Mouse (Mus musculus) Patski (cell line): ENCODE results near the gene Plg. TPM values are rescaled to one million over a fixed set of nuclear protein-coding genes. Genes with fewer than 3 reads are reported as not detected.

ENCODE experiments used
- ATAC-seq: fragments of 100-300 bp; one replicate; pipeline ENCODE4 v1.8.0; 2021
- CTCF ChIA-PET: fragments of 350-600 bp; sonication (Branson Sonifier 250); formaldehyde crosslinking; loops from one replicate; lab custom pipeline; 2022; ENCODE audit warnings: inconsistent platforms; lab: Charles Lee
- POLR2A ChIA-PET: fragments of 350-600 bp; sonication (Branson Sonifier 250); formaldehyde crosslinking; loops from one replicate; lab custom pipeline; 2022; ENCODE audit warnings: antibody characterized with exemption, inconsistent platforms; lab: Charles Lee
- DNase-seq: peaks from one replicate; pipeline ENCODE4 v3.0.0-alpha.2; 2011; ENCODE audit warnings: low read depth, low spot score
- H3K27me3 ChIP-seq: fragments of 371-371 bp; one replicate; pipeline ENCODE4 v1.5.1; 2021
- CTCF ChIP-seq: fragments of 100-300 bp; IDR thresholded peaks from one replicate; pipeline ENCODE4 v1.5.1; 2021
- in situ Hi-C: fragments of 300-500 bp; cut with MboI; formaldehyde crosslinking; loops from 3 replicates; pipeline ENCODE4 v1.11.1; 2018; ENCODE audit warnings: low pct_unique_long_range_greater_than_20kb, mixed read lengths
- polyA plus RNA-seq: library from polyadenylated mRNA; unstranded; gene quantifications from one replicate; pipeline ENCODE4 v1.2.3, GENCODE M21; 2021

The Plg gene
- polyA plus RNA-seq, 1 experiment from 2014 or later = 0.06 TPM

DNA sequence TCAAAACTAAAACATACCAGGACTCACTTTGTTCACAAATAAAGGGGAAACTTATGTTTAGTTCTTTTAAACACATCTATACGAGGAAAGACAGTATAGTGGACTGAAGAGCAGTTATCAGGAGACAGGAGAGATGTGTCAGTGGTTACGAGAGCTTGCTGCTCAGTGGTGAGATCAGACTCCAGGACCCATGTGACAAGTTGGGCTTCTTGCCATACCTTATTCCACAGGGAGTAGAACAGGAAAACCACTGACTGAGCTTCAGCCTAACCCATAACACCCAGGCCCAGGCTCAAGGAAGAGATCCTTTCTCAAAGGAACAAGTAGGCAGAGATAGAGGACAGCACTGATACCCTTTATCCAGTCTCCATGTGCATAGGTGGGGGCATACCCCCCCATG is 66.2 kb downstream of the Plg start:
- ChIA-PET CTCF (no interaction called here), POLR2A (no interaction called here)
- in situ Hi-C loops = no loop called here
- DNase-seq (no peak), ATAC-seq (no peak)
- H3K27me3 ChIP-seq = peaks cover 23% of the 10 kb centered on the region
- TF ChIP-seq CTCF = no peak

DNA sequence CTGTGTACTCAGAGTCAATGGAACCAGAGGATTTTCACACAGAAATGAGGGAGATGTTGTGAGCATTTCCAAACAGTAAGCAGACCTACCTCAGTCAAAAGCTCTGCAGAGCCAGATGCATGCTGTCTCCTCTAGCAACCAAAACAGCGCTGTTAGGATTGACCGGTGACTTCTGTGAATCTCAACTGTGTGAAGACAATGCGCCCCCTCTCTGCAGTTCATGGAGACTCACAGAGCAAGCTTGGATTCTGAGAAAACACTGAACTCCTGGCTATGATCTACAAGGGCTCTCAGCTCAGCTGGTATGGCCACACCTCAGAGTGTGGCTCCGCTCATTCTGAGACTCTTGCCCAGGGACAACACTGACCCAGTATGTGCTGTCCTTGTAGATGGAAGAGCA is 72.8 kb downstream of the Plg start:
- ChIA-PET CTCF (interaction anchor here (1.4 kb wide), 1 partner anchor 9 kb away, joined by 4 read pairs; no protein-coding TSS in a partner anchor), POLR2A (no interaction called here)
- no peak for DNase-seq
- in situ Hi-C loops = no loop called here
- peaks cover 53% of the 10 kb centered on the region for H3K27me3 ChIP-seq
- no peak for ATAC-seq
- no peak for TF ChIP-seq CTCF

DNA sequence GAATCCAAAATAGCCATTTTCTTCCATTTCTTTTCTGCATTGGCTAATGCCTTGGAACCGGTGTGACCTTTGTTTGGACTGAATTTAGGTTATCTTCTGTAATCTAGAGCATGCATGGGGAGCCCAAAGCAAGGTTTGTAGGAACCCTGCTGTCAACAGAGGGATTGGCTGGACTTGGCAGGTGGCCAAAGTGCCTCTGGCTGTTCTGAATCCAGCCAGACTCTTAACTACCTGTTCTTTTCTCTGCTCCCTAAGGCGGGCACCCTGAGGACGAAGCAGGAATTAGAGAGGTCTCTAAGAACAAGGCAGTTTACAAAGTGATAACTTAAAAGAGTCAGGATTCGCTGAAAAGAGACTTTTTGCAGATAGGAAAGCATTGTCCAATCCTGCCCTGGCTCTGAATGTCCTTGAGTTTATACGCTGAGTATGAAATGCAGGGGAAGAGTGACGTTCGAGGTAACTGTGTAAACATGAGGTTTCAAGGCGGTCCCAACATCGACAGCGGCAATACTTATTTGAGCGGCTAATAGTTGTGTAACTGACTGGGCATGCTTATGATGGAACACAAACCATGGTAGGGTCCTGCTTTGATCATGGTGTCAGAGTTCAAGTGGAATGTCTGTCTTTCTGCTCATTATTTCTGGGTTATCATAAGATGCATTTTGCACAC is 74.6 kb downstream of the Plg start:
- no peak for TF ChIP-seq CTCF
- ATAC-seq (no peak), DNase-seq (no peak)
- POLR2A ChIA-PET = no interaction called here
- CTCF ChIA-PET = interaction anchor here (1.9 kb wide), 1 partner anchor 35 kb away, joined by 5 read pairs; no protein-coding TSS in a partner anchor
- peaks cover 52% of the 10 kb centered on the region for H3K27me3 ChIP-seq
- in situ Hi-C loops = no loop called here

DNA sequence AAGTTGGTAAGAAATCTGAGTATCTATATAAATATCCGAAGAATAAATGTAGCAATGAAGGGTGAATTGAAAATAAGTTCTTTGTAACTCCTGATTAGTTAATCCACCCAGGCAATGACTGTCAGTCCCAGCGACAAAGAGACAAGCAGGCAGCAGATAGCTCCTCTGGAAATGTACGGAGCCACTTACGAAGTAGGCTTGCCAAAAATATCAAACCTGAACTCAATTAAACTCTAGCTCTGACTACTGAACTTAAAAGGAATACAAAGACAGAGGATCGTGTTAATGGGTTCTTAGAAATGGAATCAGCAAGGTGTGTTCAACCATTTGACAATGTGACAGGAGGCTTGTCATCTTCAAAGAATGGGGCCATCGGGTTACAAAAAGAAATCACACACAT is 75.3 kb downstream of the Plg start:
- H3K27me3 ChIP-seq = peaks cover 58% of the 10 kb centered on the region
- ChIA-PET CTCF (interaction anchor here (1.0 to 1.9 kb wide), 3 partner anchors 15 to 417 kb away, joined by 3 to 5 read pairs (median 4); no protein-coding TSS in a partner anchor), POLR2A (no interaction called here)
- in situ Hi-C loops = no loop called here
- no peak for ATAC-seq
- no peak for DNase-seq
- TF ChIP-seq CTCF = no peak

DNA sequence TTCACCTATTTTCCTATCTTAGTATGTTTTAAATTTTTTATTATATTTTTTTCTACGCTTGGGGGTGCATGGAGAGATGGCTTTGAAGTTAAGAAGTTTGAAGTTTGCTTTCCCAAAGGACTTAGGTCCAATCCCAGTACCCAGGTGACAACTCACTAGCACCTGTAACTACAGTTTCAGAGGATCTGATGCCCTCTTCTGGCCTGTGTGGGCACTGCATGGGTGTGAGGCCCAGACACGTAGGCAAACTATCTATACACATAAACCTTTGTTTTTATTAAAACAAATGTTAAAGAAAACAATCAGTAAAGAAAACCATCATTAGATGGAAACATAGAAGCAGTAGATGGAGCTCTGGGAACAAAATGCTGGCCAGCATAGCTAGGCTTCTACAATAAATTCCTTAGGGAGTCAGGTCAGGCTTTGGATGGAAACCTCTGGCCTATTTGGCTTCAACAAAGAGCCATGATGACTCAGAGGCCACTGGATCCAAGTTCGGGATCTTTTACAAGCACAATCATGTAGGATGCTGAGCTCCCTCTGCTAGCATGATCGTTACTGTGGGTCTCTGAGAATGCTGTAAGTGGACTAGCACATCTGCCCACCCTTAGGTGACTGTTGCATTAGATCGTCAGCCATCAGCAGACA is 76.9 kb downstream of the Plg start:
- ATAC-seq (no peak), DNase-seq (no peak)
- in situ Hi-C loops = no loop called here
- H3K27me3 ChIP-seq = peaks cover 45% of the 10 kb centered on the region
- POLR2A ChIA-PET = interaction anchor here (1.0 kb wide), 1 partner anchor 43 kb away, joined by 3 read pairs; no protein-coding TSS in a partner anchor
- CTCF ChIA-PET = interaction anchor here (1.3 to 2.2 kb wide), 2 partner anchors 13 to 39 kb away, joined by 4 to 8 read pairs; no protein-coding TSS in a partner anchor
- peak; percentile 75 for TF ChIP-seq CTCF

DNA sequence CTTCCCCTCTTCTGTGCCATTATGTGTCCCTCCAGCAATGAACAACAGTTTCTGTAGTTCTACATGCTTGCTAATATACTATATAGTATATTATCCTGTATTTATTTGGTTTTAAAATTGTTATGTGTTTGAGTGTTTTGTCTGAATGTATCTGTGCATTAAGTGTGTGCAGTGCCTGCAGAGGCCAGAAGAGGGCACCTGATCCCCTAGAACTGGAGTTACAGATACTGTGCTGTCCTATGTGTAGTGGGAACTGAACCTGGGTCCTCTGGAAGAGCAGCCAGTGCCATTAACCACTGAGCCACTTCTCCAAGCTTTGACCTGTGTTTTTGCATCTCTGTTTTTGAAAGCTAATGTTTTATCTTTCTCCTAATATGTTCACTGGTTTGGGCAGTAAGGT is 82.8 kb downstream of the Plg start:
- H3K27me3 ChIP-seq = peaks cover 35% of the 10 kb centered on the region
- DNase-seq (no peak), ATAC-seq (no peak)
- TF ChIP-seq CTCF = peak; percentile 53
- in situ Hi-C loops = no loop called here
- POLR2A ChIA-PET = no interaction called here
- CTCF ChIA-PET = interaction anchor here (1.0 kb wide), 1 partner anchor 11 kb away, joined by 4 read pairs; no protein-coding TSS in a partner anchor

DNA sequence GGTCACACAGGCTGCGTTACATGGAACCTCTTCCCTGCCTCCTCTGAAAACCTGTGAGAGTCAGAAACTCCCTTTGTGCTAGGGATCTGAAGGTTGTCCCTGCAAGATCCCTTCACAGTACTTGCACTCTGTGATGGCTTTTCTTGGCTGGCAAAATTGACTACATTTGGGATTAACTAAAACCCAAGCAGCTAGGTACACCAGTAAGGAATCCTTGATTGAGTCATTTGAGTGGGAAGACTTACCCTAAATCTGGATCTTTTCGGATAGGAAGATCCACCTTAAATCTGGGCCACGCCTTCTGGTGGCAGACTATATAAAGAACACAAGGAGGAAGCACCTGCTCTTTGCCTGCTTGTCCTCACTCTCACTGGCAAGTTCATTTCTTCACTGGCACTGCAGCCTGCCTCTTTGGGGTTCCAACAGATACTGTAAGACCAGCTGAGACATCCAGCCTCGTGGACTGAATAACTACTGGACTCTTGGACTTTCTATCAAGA is 88.1 kb downstream of the Plg start:
- no peak for DNase-seq
- peaks cover 19% of the 10 kb centered on the region for H3K27me3 ChIP-seq
- ChIA-PET POLR2A (no interaction called here), CTCF (no interaction called here)
- in situ Hi-C loops = no loop called here
- TF ChIP-seq CTCF = no peak
- no peak for ATAC-seq

DNA sequence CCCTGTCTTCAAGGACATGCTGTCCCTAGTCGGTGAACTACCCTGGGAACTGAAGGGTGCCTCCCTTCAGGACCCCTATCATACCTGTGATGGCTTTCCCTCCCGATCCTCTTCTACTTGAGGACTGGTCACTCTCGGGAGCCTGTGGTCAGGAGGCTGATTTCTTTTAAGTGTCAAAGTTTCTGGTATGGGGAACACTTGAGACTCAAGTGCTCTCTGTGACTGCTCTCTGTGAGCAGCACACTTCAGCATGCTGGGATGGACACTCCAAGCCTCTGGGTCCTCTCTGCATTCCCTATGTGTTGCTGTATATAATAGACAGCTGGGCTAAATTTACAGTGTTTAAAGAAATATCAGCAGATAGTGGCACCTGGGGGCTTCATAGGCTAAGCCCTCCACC is 89.2 kb downstream of the Plg start:
- TF ChIP-seq CTCF = no peak
- CTCF ChIA-PET = interaction anchor here (1.0 kb wide), 2 partner anchors 13 to 51 kb away, joined by 3 to 4 read pairs; no protein-coding TSS in a partner anchor
- no peak for ATAC-seq
- in situ Hi-C loops = no loop called here
- POLR2A ChIA-PET = no interaction called here
- peaks cover 12% of the 10 kb centered on the region for H3K27me3 ChIP-seq
- no peak for DNase-seq

DNA sequence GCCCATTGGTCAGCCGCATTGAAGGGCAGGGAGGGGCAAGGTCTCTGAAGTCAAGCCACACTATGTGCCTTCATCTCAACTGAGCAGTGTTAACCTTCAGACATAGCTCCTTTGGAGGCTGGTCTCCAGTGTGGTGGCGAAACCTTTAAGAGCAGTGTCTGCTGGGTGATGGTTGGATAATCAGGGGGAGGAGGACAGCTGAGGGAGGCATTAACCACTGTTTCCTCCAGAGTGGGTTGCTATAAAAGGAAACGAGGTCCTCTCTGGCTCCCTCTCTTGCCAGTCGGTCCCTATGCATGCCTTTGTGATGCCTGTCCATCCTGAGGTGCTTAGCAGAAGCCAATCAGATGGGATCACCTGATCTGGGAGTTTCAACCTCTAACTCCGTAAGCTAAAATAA is 90.3 kb downstream of the Plg start:
- H3K27me3 ChIP-seq = peaks cover 10% of the 10 kb centered on the region
- ATAC-seq = no peak
- ChIA-PET CTCF (interaction anchor here (1.0 kb wide), 2 partner anchors 14 to 52 kb away, joined by 3 to 4 read pairs; no protein-coding TSS in a partner anchor), POLR2A (no interaction called here)
- in situ Hi-C loops = no loop called here
- no peak for TF ChIP-seq CTCF
- no peak for DNase-seq

Other genes starting within 250 kb of the Plg start
- gene Map3k4, start 59.8 kb upstream of the Plg start, polyA plus RNA-seq = 49.3 TPM
- not detected for gene Slc22a3, start 129.1 kb downstream of the Plg start, polyA plus RNA-seq
- not detected for gene Slc22a2, start 205.5 kb downstream of the Plg start, polyA plus RNA-seq